Comparison of ENCODE assay signal across 11 mouse cellular contexts in genomic region chr15:6056887-6057626, GRCm38 (mm10).
DNase-seq lines count a peak whose midpoint lies in the region; ATAC-seq lines count a peak whose summit lies in the region.
"Had no signal": no experiment of that assay in that cellular context is flagged by ENCODE, and none has a peak within 500 bp of the region (broad histone marks: within the 10 kb centered on the region; RNA-seq: fewer than 3 reads in every experiment).

No protein-coding gene starts in this region.

- no peak for ATAC-seq in heart, embryonic 13.5 days (ENCODE audit: extremely low read depth, insufficient number of reproducible peaks, low FRiP score, low TSS enrichment)
- ATAC-seq: forebrain, embryonic 13.5 days had no signal

- no peak overlapping the region for H3K9ac ChIP-seq in heart, embryonic 13.5 days
- H3K9ac ChIP-seq: forebrain, embryonic 13.5 days had no signal

- no peak overlapping the region for H3K27ac ChIP-seq in heart, embryonic 10.5 days
- no peak overlapping the region for H3K27ac ChIP-seq in heart, embryonic 13.5 days (replicated peaks)
- H3K27ac ChIP-seq: forebrain, embryonic 13.5 days had no signal

- H3K9me3 ChIP-seq in heart, embryonic 10.5 days = no peaks in the 10 kb centered on the region
- H3K9me3 ChIP-seq in heart, embryonic 13.5 days = no peaks in the 10 kb centered on the region
- H3K9me3 ChIP-seq: forebrain, embryonic 13.5 days had no signal

- no peak overlapping the region for H3K4me3 ChIP-seq in heart, embryonic 10.5 days
- H3K4me3 ChIP-seq in heart, embryonic 13.5 days = no peak overlapping the region
- H3K4me3 ChIP-seq: forebrain, embryonic 13.5 days had no signal

- DNase-seq in heart, adult 18-20 months = peak; percentile 15 to 54
- DNase-seq in heart, embryonic 10.5 days (ENCODE audit: low spot score) = no peak
- peak; percentile 76 for DNase-seq in Muller cell, postnatal 12 days (ENCODE audit: inconsistent ontology term)
- peak; percentile 5 to 42 for DNase-seq in lung, postnatal 4 days
- DNase-seq in cerebellum, postnatal 14 days = no peak
- DNase-seq in thymus, postnatal 0 days (ENCODE audit: low spot score) = no peak
- DNase-seq in layer of hippocampus, postnatal 36 days = no peak
- DNase-seq: kidney, adult 11 months; left cerebral cortex, postnatal 4 days had no signal

- no peaks in the 10 kb centered on the region for H3K27me3 ChIP-seq in heart, embryonic 10.5 days (ENCODE audit: insufficient read depth, poor library complexity, severe bottlenecking)
- no peaks in the 10 kb centered on the region for H3K27me3 ChIP-seq in heart, embryonic 13.5 days (replicated peaks)
- H3K27me3 ChIP-seq: forebrain, embryonic 13.5 days had no signal

- H3K4me2 ChIP-seq in heart, embryonic 13.5 days = peak overlapping the region; percentile 20
- H3K4me2 ChIP-seq: forebrain, embryonic 13.5 days had no signal

- no peaks in the 10 kb centered on the region for H3K4me1 ChIP-seq in heart, embryonic 10.5 days
- H3K4me1 ChIP-seq in heart, embryonic 13.5 days = peaks cover 9% of the 10 kb centered on the region
- H3K4me1 ChIP-seq: forebrain, embryonic 13.5 days had no signal

- no peaks in the 10 kb centered on the region for H3K36me3 ChIP-seq in heart, embryonic 10.5 days
- no peaks in the 10 kb centered on the region for H3K36me3 ChIP-seq in heart, embryonic 13.5 days

- 57% methylated on average over 11 of the region's 11 CpGs for WGBS in heart, embryonic 10.5 days
- WGBS in heart, embryonic 13.5 days = 59% methylated on average over 11 of the region's 11 CpGs

Comparison
In these comparisons a context has a peak if more than half of its experiments do, and no peak if none do; other contexts are left out.
1. DNase-seq: peak in heart, adult 18-20 months (2 of 2), Muller cell, postnatal 12 days (single experiment) and lung, postnatal 4 days (2 of 2); none in heart, embryonic 10.5 days (single experiment), cerebellum, postnatal 14 days (0 of 2), thymus, postnatal 0 days (single experiment) and layer of hippocampus, postnatal 36 days (0 of 2).